Mouse (Mus musculus): ENCODE measurements around the gene Sub1.

DNA sequence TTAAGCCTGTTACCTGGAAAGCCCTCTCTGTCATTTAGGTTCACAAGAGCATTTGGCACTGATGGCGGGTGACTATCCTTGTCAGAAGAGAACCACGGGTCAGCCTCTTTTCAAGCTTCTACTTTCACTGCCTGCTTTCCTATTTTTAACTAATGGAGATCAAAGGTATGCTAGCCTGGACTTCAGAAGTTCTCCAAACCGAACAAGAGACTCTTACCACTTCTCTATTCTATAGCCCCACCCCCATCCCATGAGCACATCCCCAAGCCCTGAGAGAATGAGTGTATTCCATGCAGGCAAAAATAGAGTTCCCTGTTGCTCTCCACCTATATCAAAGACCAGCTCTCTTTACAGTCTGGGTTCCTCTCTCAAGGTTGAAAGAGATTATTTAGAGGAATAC, 31.0 kb upstream of the Sub1 start:
- TF ChIP-seq MAX (IDR thresholded peaks at IDR 0.05; ENCODE audit: low read length): no peak
- TF ChIP-seq SIN3A (IDR thresholded peaks at IDR 0.05; ENCODE audit: low read length): no peak
